Mouse (Mus musculus) large intestine, adult 2 months (tissue): ENCODE data around the gene Nudt3. TPM values are rescaled to one million over a fixed set of nuclear protein-coding genes. Genes with fewer than 3 reads are reported as not detected.

Experiments
- polyA plus RNA-seq: library from polyadenylated mRNA; depleted of rRNA; stranded (reverse); fragments of >200 nt; gene quantifications from 2 replicates; pipeline ENCODE4 v1.2.3, GENCODE M21; 2012; rRNA removed

Gene Nudt3
- polyA plus RNA-seq, 1 experiment, result 55.9 TPM

Other genes starting within 250 kb of the Nudt3 start
- gene Grm4, start 102.1 kb downstream of the Nudt3 start, polyA plus RNA-seq, result 0.84 and 1.1 TPM in 2 replicates
- 165 and 173 TPM in 2 replicates for gene Hmga1, start 67.0 kb downstream of the Nudt3 start, polyA plus RNA-seq
- gene AI413582, start 57.7 kb downstream of the Nudt3 start, polyA plus RNA-seq, result 28.5 and 33.5 TPM in 2 replicates
- gene RPS10-NUDT3, start 11.7 kb upstream of the Nudt3 start, polyA plus RNA-seq, result not detected in 2 replicates
- gene Rps10, start 13.2 kb upstream of the Nudt3 start, polyA plus RNA-seq, result 1,233 and 1,275 TPM in 2 replicates
- 1.1 and 1.2 TPM in 2 replicates for gene Pacsin1, start 32.0 kb upstream of the Nudt3 start, polyA plus RNA-seq
- 57.1 and 68.0 TPM in 2 replicates for gene Spdef, start 105.5 kb upstream of the Nudt3 start, polyA plus RNA-seq
- 78.2 and 81.5 TPM in 2 replicates for gene D17Wsu92e, start 197.2 kb upstream of the Nudt3 start, polyA plus RNA-seq
- 79.3 and 93.1 TPM in 2 replicates for gene Snrpc, start 214.7 kb upstream of the Nudt3 start, polyA plus RNA-seq
- gene Uhrf1bp1, start 232.9 kb upstream of the Nudt3 start, polyA plus RNA-seq, result 2.2 and 3.5 TPM in 2 replicates